In the genomic region with DNA sequence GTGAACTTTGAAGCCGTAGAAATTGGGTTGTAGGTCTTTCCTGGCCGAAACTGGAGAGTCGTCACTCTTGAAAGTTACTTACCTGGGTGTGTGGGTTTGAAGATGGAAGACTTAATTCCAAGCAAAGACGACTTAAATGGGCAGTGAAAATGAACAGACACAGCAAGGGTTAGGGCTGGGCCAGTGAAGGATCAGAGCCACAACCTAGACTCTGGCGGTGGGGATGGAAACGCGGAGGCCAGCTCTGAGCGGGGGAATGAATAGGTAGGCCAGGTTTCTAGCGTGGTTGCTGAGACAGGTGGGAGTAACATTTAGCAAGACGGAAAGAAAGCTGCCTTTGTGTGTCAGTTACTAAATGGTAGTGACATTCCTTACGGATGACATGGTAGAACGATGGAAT, we compare ENCODE assay signal across 8 mouse cellular contexts. TPM values are rescaled to one million over a fixed set of nuclear protein-coding genes. Genes with fewer than 3 reads are reported as not detected.
DNase-seq lines count a peak whose midpoint lies in the region; ATAC-seq lines count a peak whose summit lies in the region.

No protein-coding gene starts in this region.

- peak overlapping the region; percentile 73 for H3K4me3 ChIP-seq in neural tube, embryonic 11.5 days (ENCODE audit: low read depth, low read length)
- peak overlapping the region; percentile 63 for H3K4me3 ChIP-seq in limb, embryonic 12.5 days (replicated peaks)
- H3K4me3 ChIP-seq in stomach, embryonic 16.5 days (replicated peaks; ENCODE audit: low read length), result peak overlapping the region; percentile 68

- WGBS in neural tube, embryonic 11.5 days, result 67% methylated on average over 12 of the region's 12 CpGs
- 69% methylated on average over 12 of the region's 12 CpGs for WGBS in limb, embryonic 12.5 days
- 44% methylated on average over 12 of the region's 12 CpGs for WGBS in stomach, embryonic 16.5 days

- no peak overlapping the region for H3K27ac ChIP-seq in neural tube, embryonic 11.5 days (ENCODE audit: low read depth, low read length)
- no peak overlapping the region for H3K27ac ChIP-seq in limb, embryonic 12.5 days
- H3K27ac ChIP-seq in stomach, embryonic 16.5 days (ENCODE audit: low read length), result 0 out of 2 replicates have a peak overlapping the region, but pooled peaks have one; percentile 82

- peak overlapping the region; percentile 59 for H3K4me2 ChIP-seq in neural tube, embryonic 11.5 days (ENCODE audit: low read depth)
- peak overlapping the region; percentile 65 for H3K4me2 ChIP-seq in limb, embryonic 12.5 days
- peak overlapping the region; percentile 87 for H3K4me2 ChIP-seq in stomach, embryonic 16.5 days (ENCODE audit: low read depth, low read length)

- H3K36me3 ChIP-seq in neural tube, embryonic 11.5 days (ENCODE audit: control insufficient read depth, insufficient read depth, low read length), result no peaks in the 10 kb centered on the region
- H3K36me3 ChIP-seq in limb, embryonic 12.5 days, result no peaks in the 10 kb centered on the region
- H3K36me3 ChIP-seq in stomach, embryonic 16.5 days (ENCODE audit: control insufficient read depth, insufficient read depth, low read length), result no peaks in the 10 kb centered on the region

- no peak for ATAC-seq in cerebellum, adult (ENCODE audit: insufficient number of reproducible peaks, low FRiP score, low TSS enrichment)
- no peak for ATAC-seq in neural tube, embryonic 11.5 days (ENCODE audit: insufficient read depth, low FRiP score, low TSS enrichment)
- no peak for ATAC-seq in limb, embryonic 12.5 days (ENCODE audit: insufficient number of reproducible peaks, insufficient read depth, low FRiP score, low TSS enrichment, low read depth)
- no peak for ATAC-seq in stomach, embryonic 16.5 days (ENCODE audit: insufficient read depth, low FRiP score)

- DNase-seq in cerebellum, adult 11 months, result peak; percentile 29
- no peak for DNase-seq in neural tube, embryonic 11.5 days (ENCODE audit: low spot score)
- no peak for DNase-seq in neural tube, embryonic 10.5 days (ENCODE audit: extremely low spot score, low spot score)
- no peak for DNase-seq in spleen, adult 18-20 months
- no peak for DNase-seq in right cerebral cortex, adult 18-20 months

- peak overlapping the region; percentile 70 for H3K9ac ChIP-seq in neural tube, embryonic 11.5 days (ENCODE audit: low read length)
- H3K9ac ChIP-seq in limb, embryonic 12.5 days (replicated peaks), result peak overlapping the region; percentile 69
- peak overlapping the region; percentile 80 for H3K9ac ChIP-seq in stomach, embryonic 16.5 days (ENCODE audit: low read length)

- no peaks in the 10 kb centered on the region for H3K27me3 ChIP-seq in neural tube, embryonic 11.5 days (ENCODE audit: control insufficient read depth, insufficient read depth, low read length)
- no peaks in the 10 kb centered on the region for H3K27me3 ChIP-seq in limb, embryonic 12.5 days
- H3K27me3 ChIP-seq in stomach, embryonic 16.5 days (ENCODE audit: control insufficient read depth, insufficient read depth, low read length), result no peaks in the 10 kb centered on the region

- peaks cover 4% of the 10 kb centered on the region; the same call in 1 of the 2 replicates for H3K4me1 ChIP-seq in neural tube, embryonic 11.5 days (ENCODE audit: control insufficient read depth, insufficient read depth, low read length)
- peaks cover 18% of the 10 kb centered on the region for H3K4me1 ChIP-seq in limb, embryonic 12.5 days (replicated peaks)
- H3K4me1 ChIP-seq in stomach, embryonic 16.5 days (ENCODE audit: control insufficient read depth, insufficient read depth, low read length), result peaks cover 15% of the 10 kb centered on the region

- H3K9me3 ChIP-seq in neural tube, embryonic 11.5 days (ENCODE audit: control insufficient read depth, low read length), result no peaks in the 10 kb centered on the region
- no peaks in the 10 kb centered on the region for H3K9me3 ChIP-seq in limb, embryonic 12.5 days
- no peaks in the 10 kb centered on the region for H3K9me3 ChIP-seq in stomach, embryonic 16.5 days (replicated peaks; ENCODE audit: control insufficient read depth, low read length)

RNA-seq across cellular contexts. Expression of gene Btbd9, which starts 0.7 kb away (rescaled TPM):
- 56.5 and 60.6 TPM in 2 replicates for polyA plus RNA-seq in neural tube, embryonic 11.5 days (2014; fragmentation: Nextera tagmentation; extraction: Ambion mirVana)
- polyA plus RNA-seq in limb, embryonic 12.5 days (2016; fragmentation: Nextera tagmentation; extraction: Ambion mirVana), result 65.4 and 70.6 TPM in 2 replicates
- 51.6 and 52.0 TPM in 2 replicates for polyA plus RNA-seq in stomach, embryonic 16.5 days (2015; fragmentation: Nextera tagmentation; extraction: Ambion mirVana)

RNA-seq across cellular contexts. Expression of gene Dnah8, which starts 47.2 kb away (rescaled TPM):
- 0.61 and 1.1 TPM in 2 replicates for polyA plus RNA-seq in neural tube, embryonic 11.5 days (2014; fragmentation: Nextera tagmentation; extraction: Ambion mirVana)
- 0.86 and 1.6 TPM in 2 replicates for polyA plus RNA-seq in limb, embryonic 12.5 days (2016; fragmentation: Nextera tagmentation; extraction: Ambion mirVana)
- polyA plus RNA-seq in stomach, embryonic 16.5 days (2015; fragmentation: Nextera tagmentation; extraction: Ambion mirVana), result 1.0 and 1.7 TPM in 2 replicates

RNA-seq across cellular contexts. Expression of gene Glo1, which starts 49.7 kb away (rescaled TPM):
- 211 and 214 TPM in 2 replicates for polyA plus RNA-seq in neural tube, embryonic 11.5 days (2014; fragmentation: Nextera tagmentation; extraction: Ambion mirVana)
- 233 TPM in 2 replicates for polyA plus RNA-seq in limb, embryonic 12.5 days (2016; fragmentation: Nextera tagmentation; extraction: Ambion mirVana)
- 212 and 224 TPM in 2 replicates for polyA plus RNA-seq in stomach, embryonic 16.5 days (2015; fragmentation: Nextera tagmentation; extraction: Ambion mirVana)
